Comparison of ENCODE assay signal across 11 mouse cellular contexts in the genomic region with DNA sequence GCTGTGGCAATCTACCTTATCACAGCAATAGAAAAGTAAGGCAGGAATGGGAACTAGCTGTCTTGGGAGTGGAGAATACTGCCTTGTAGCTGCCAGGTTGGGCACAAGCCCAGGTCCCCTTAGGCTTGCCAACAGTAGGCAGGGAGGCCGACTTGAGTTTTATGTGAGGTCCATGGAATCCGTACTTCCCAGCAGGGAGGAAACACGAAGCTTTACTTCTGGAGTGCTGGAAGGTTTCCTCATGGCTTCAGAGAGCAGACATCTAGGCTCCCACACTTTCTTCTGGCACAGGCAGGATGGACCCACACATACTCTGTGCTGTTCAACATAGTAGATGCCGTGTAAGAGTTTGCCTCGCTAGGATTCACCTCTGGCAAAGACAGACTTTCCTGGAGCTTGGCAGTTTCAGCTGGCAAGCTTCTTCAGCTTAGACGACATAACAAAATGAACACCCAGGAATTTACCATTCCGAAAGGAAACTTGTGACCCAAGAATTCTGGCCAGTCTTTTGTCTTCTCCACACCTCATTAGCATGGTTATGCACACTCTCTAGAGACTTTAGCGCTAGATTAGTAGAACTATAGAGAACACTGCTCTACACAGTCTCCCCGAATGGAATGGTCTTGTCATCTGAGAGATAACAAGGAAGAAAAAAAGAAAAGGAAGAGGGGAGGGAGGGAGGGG.
A peak's percentile ranks its signal among the peaks of the same experiment; 100 is the strongest.
DNase-seq lines count a peak whose midpoint lies in the region; ATAC-seq and TF ChIP-seq lines count a peak whose summit lies in the region.
"Had no signal": no experiment of that assay in that cellular context is flagged by ENCODE, and none has a peak within 500 bp of the region (broad histone marks: within the 10 kb centered on the region; RNA-seq: fewer than 3 reads in every experiment).

No protein-coding gene starts in this region.

- H3K9ac ChIP-seq in hindbrain, postnatal 0 days (replicated peaks; ENCODE audit: low read length): no peak overlapping the region
- no peak overlapping the region for H3K9ac ChIP-seq in hindbrain, embryonic 11.5 days (ENCODE audit: low read depth, low read length)

- peak overlapping the region; percentile 1; the same call in 1 of the 2 replicates for H3K27ac ChIP-seq in hindbrain, postnatal 0 days
- H3K27ac ChIP-seq in hindbrain, embryonic 11.5 days (ENCODE audit: low read depth, low read length): no peak overlapping the region
- H3K27ac ChIP-seq: heart, adult 2 months had no signal

- no peak for TF ChIP-seq CTCF in hindbrain, postnatal 0 days (IDR thresholded peaks at IDR 0.05; ENCODE audit: low read depth)

- WGBS in hindbrain, postnatal 0 days: 39% methylated on average over 9 of the region's 9 CpGs
- WGBS in hindbrain, embryonic 11.5 days: 78% methylated on average over 9 of the region's 9 CpGs

- H3K36me3 ChIP-seq in hindbrain, postnatal 0 days (ENCODE audit: insufficient read depth, low read length): no peaks in the 10 kb centered on the region
- no peaks in the 10 kb centered on the region for H3K36me3 ChIP-seq in hindbrain, embryonic 11.5 days (ENCODE audit: control insufficient read depth, insufficient read depth, low read length)

- H3K4me1 ChIP-seq in hindbrain, postnatal 0 days (ENCODE audit: insufficient read depth, low read length): no peaks in the 10 kb centered on the region
- no peaks in the 10 kb centered on the region for H3K4me1 ChIP-seq in hindbrain, embryonic 11.5 days (replicated peaks; ENCODE audit: control insufficient read depth, insufficient read depth, low read length)

- H3K9me3 ChIP-seq in hindbrain, postnatal 0 days (ENCODE audit: low read length): no peaks in the 10 kb centered on the region
- H3K9me3 ChIP-seq in hindbrain, embryonic 11.5 days (ENCODE audit: control insufficient read depth, low read length): no peaks in the 10 kb centered on the region

- no peak overlapping the region for H3K4me3 ChIP-seq in hindbrain, postnatal 0 days (ENCODE audit: low read length)
- no peak overlapping the region for H3K4me3 ChIP-seq in hindbrain, embryonic 11.5 days (ENCODE audit: low read depth, low read length)
- H3K4me3 ChIP-seq: heart, adult 2 months had no signal

- DNase-seq in hindbrain, postnatal 0 days (ENCODE audit: low spot score): peak; percentile 72
- DNase-seq in hindbrain, embryonic 11.5 days (ENCODE audit: low spot score): no peak
- DNase-seq in urinary bladder, postnatal 14 days (ENCODE audit: low spot score): peak; percentile 45
- DNase-seq in urinary bladder, adult 2 months (ENCODE audit: low spot score): no peak
- peak; percentile 74 to 80 for DNase-seq in cerebellum, postnatal 14 days
- no peak for DNase-seq in retina, postnatal 1 day
- DNase-seq: adrenal gland, adult 8-10 months; lung, postnatal 14 days had no signal

- no peak overlapping the region for H3K4me2 ChIP-seq in hindbrain, postnatal 0 days (ENCODE audit: low read depth, low read length)
- no peak overlapping the region for H3K4me2 ChIP-seq in hindbrain, embryonic 11.5 days (replicated peaks; ENCODE audit: low read depth, low read length)

- ATAC-seq in hindbrain, postnatal 0 days: peak; percentile 74
- ATAC-seq in hindbrain, embryonic 11.5 days (ENCODE audit: low FRiP score): no peak
- ATAC-seq in granulocyte monocyte progenitor cell, adult 5-6 weeks (replicated peaks; ENCODE audit: poor library complexity, severe bottlenecking): no peak
- ATAC-seq: intestine, embryonic 16.5 days had no signal

- no peaks in the 10 kb centered on the region for H3K27me3 ChIP-seq in hindbrain, postnatal 0 days (ENCODE audit: insufficient read depth, low read length)
- no peaks in the 10 kb centered on the region for H3K27me3 ChIP-seq in hindbrain, embryonic 11.5 days (ENCODE audit: control insufficient read depth, insufficient read depth, low read length)

Comparison
In these comparisons a context has a peak if more than half of its experiments do, and no peak if none do; other contexts are left out.
1. DNase-seq: peak in hindbrain, postnatal 0 days (single experiment), urinary bladder, postnatal 14 days (single experiment) and cerebellum, postnatal 14 days (2 of 2); none in hindbrain, embryonic 11.5 days (single experiment), urinary bladder, adult 2 months (single experiment) and retina, postnatal 1 day (single experiment).